Mouse (Mus musculus) heart, embryonic 13.5 days (tissue): Measurements from ENCODE around the gene Olfr519. TPM values are rescaled to one million over a fixed set of nuclear protein-coding genes. Genes with fewer than 3 reads are reported as not detected.
A peak's percentile ranks its signal among the peaks of the same experiment; 100 is the strongest.

Source experiments
- ATAC-seq: fragments of 200-750 bp; cut with Nextera tagmentation; 2 replicates; pipeline ENCODE4 v1.8.0; 2017; ENCODE audit warnings: moderate TSS enrichment; ENCODE audit not compliant: insufficient number of reproducible peaks, low FRiP score, low TSS enrichment; ENCODE audit errors: extremely low read depth
- H3K27ac ChIP-seq: fragments of 300-500 bp; sonication (generic); replicated peaks from 2 replicates; pipeline ENCODE4 v1.5.1; 2015; ENCODE audit warnings: moderate library complexity, mild to moderate bottlenecking, inconsistent platforms
- H3K27me3 ChIP-seq: fragments of 300-500 bp; sonication (generic); replicated peaks from 2 replicates; pipeline ENCODE4 v1.6.1; 2015; ENCODE audit warnings: mild to moderate bottlenecking, inconsistent platforms
- H3K36me3 ChIP-seq: fragments of 300-500 bp; sonication (generic); 2 replicates; pipeline ENCODE4 v1.6.1; 2015; ENCODE audit warnings: mild to moderate bottlenecking, inconsistent platforms
- H3K4me1 ChIP-seq: fragments of 300-500 bp; sonication (generic); 2 replicates; pipeline ENCODE4 v1.6.1; 2015; ENCODE audit warnings: inconsistent platforms
- H3K4me2 ChIP-seq: fragments of 300-500 bp; sonication (generic); 2 replicates; pipeline ENCODE4 v1.6.1; 2015; ENCODE audit warnings: inconsistent platforms, mild to moderate bottlenecking, moderate library complexity
- H3K4me3 ChIP-seq: fragments of 300-500 bp; sonication (generic); 2 replicates; pipeline ENCODE4 v1.5.1; 2015; ENCODE audit warnings: moderate library complexity, mild to moderate bottlenecking, inconsistent platforms
- H3K9ac ChIP-seq: fragments of 300-500 bp; sonication (generic); 2 replicates; pipeline ENCODE4 v1.6.1; 2015; ENCODE audit warnings: inconsistent platforms, mild to moderate bottlenecking, moderate library complexity
- H3K9me3 ChIP-seq: fragments of 300-500 bp; sonication (generic); 2 replicates; pipeline ENCODE4 v1.6.1; 2016; ENCODE audit warnings: inconsistent platforms
- WGBS: fragments of 180-500 bp; shearing (Covaris S2); methylation state at CpG from one replicate; pipeline ENCODE4 v1.1.7; 2015; ENCODE audit warnings: mixed read lengths; 5-methylcytosine and 5-hydroxymethylcytosine counted together
- polyA plus RNA-seq: library from polyadenylated mRNA; unstranded; fragments of >200 nt; fragmentation: Nextera tagmentation; extraction: Ambion mirVana; gene quantifications from 2 replicates; pipeline ENCODE4 v1.2.1, GENCODE M21; 2015

The Olfr519 gene
- not detected in 2 replicates for polyA plus RNA-seq

GRCm38 (mm10) chr7:108894320-108894719, at the start of gene Olfr519:
TSS of gene Olfr519 (minus strand) at chr7:108894420.
- Histone ChIP-seq H3K9ac (no peak within 1 kb of the TSS), H3K9me3 (no peaks in the 10 kb centered on the region), H3K4me3 (no peak within 1 kb of the TSS), H3K4me2 (no peak within 1 kb of the TSS), H3K27ac (no peak within 1 kb of the TSS), H3K36me3 (no peaks in the 10 kb centered on the region), H3K4me1 (no peaks in the 10 kb centered on the region), H3K27me3 (no peaks in the 10 kb centered on the region)
- 68% methylated on average over 5 of the region's 5 CpGs for WGBS
- ATAC-seq = no peak

GRCm38 (mm10) chr7:108944002-108944401, 49.8 kb upstream of the Olfr519 start:
- no peak for ATAC-seq

DNA sequence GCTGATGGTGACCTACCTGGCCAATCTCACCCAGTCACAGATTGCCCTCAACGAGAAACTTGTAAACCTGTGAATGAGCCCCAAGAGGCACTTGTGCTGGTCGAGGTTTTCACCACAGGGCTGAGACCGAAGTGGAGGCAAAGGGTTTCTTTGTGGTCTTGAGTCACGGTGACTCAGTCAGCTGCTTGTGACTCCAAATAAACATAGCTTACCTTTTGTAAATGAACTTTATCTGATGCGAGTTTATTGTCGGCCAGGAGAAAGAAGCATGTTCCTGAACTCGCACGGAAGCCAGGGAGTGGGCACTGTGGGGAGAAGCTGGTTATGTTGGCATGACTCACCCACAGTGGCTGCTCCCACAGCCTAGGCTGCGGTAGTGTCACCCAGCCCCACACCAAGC, 47.2 kb upstream of the Olfr519 start:
- peaks cover 92% of the 10 kb centered on the region for H3K36me3 ChIP-seq
- no peaks in the 10 kb centered on the region for H3K27me3 ChIP-seq
- H3K9ac ChIP-seq = no peak overlapping the region
- no peak overlapping the region for H3K4me2 ChIP-seq
- H3K4me3 ChIP-seq = no peak overlapping the region
- no peak for ATAC-seq
- 86% methylated on average over 9 of the region's 9 CpGs for WGBS
- H3K9me3 ChIP-seq = no peaks in the 10 kb centered on the region
- peaks cover 1% of the 10 kb centered on the region; the same call in 1 of the 2 replicates for H3K4me1 ChIP-seq
- H3K27ac ChIP-seq = no peak overlapping the region

More at GRCm38 (mm10) chr7:108944002-108944401, 49.8 kb upstream of the Olfr519 start:
- WGBS = 1% methylated on average over 2 of the region's 2 CpGs
- H3K9ac ChIP-seq = no peak overlapping the region
- H3K4me1 ChIP-seq = no peaks in the 10 kb centered on the region
- H3K4me2 ChIP-seq = no peak overlapping the region
- H3K27me3 ChIP-seq = peaks cover 12% of the 10 kb centered on the region
- peaks cover 69% of the 10 kb centered on the region for H3K36me3 ChIP-seq
- H3K4me3 ChIP-seq = no peak overlapping the region
- no peaks in the 10 kb centered on the region for H3K9me3 ChIP-seq
- H3K27ac ChIP-seq = no peak overlapping the region

DNA sequence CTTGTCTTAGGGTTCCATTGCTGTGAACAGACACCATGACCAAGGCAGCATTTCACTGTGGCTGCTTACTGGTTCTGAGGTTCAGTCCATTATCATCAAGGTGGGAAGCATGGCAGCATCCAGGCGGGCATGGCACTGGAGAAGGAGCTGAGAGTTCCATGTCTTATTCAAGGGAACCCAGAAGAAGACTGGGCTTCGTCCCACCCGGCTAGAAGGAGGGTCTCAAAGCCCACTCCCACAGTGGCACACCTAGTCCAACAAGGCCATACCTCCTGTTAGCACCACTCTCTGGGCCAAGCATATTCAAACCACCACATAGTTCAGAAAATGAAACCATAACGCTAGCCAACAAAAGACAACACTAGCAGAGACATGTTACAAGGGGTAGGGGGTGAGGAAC, 42.4 kb upstream of the Olfr519 start:
- Histone ChIP-seq H3K4me1 (peaks cover 19% of the 10 kb centered on the region), H3K27ac (no peak overlapping the region), H3K9me3 (no peaks in the 10 kb centered on the region), H3K4me3 (no peak overlapping the region), H3K4me2 (no peak overlapping the region), H3K27me3 (no peaks in the 10 kb centered on the region), H3K9ac (no peak overlapping the region), H3K36me3 (peaks cover 55% of the 10 kb centered on the region)
- no peak for ATAC-seq
- 92% methylated on average over 4 of the region's 4 CpGs for WGBS

DNA sequence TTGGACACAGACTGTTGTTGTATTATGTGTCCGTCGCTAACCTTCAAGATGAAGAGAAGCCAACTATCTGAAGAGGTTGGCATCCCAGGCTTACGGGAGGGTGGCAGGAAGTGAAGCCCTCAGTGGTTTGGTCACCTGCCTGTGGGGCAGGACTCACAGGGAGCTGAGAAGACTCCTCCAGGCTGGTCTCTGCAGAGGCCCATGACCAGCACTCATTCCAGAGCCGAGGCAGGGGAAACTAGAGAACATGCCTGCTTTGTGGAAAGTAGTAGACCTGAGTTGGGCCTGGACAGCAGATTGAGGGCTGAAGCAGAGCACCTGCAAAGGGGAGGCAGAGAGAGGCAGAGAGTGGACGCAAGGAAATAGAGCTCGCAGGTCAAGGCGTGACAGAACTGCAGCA, 41.2 kb upstream of the Olfr519 start:
- WGBS = 76% methylated on average over 7 of the region's 7 CpGs
- peaks cover 19% of the 10 kb centered on the region for H3K4me1 ChIP-seq
- peak overlapping the region; percentile 97 for H3K4me3 ChIP-seq
- no peaks in the 10 kb centered on the region for H3K9me3 ChIP-seq
- peaks cover 43% of the 10 kb centered on the region for H3K36me3 ChIP-seq
- no peaks in the 10 kb centered on the region for H3K27me3 ChIP-seq
- H3K4me2 ChIP-seq = peak overlapping the region; percentile 93
- peak overlapping the region; percentile 98 for H3K9ac ChIP-seq
- no peak for ATAC-seq
- H3K27ac ChIP-seq = no peak overlapping the region

DNA sequence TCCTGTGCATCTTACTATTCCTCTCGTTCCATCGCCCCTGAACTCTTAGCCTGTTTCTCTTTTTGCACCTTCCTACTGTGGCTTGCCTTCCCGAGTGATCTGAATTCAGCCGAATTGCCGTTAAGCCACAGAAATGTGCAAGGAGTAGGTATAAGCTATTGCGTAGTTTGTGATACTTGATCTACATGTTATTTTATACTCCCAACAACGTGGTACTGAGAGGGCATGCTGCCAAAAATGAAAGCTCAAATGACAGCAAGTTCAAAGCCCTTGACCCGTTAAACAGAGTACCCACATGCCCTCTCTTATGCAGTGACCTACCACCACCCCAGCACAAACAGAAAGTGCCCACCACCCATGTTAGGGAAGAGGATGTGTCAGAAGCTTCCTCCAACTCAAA, 40.6 kb upstream of the Olfr519 start:
- Histone ChIP-seq H3K27me3 (no peaks in the 10 kb centered on the region), H3K4me3 (peak overlapping the region; percentile 97), H3K27ac (peak overlapping the region; percentile 80), H3K9ac (peak overlapping the region; percentile 98), H3K36me3 (peaks cover 38% of the 10 kb centered on the region), H3K4me2 (peak overlapping the region; percentile 93), H3K4me1 (peaks cover 19% of the 10 kb centered on the region), H3K9me3 (no peaks in the 10 kb centered on the region)
- WGBS = 6% methylated on average over 8 of the region's 8 CpGs
- ATAC-seq = no peak

DNA sequence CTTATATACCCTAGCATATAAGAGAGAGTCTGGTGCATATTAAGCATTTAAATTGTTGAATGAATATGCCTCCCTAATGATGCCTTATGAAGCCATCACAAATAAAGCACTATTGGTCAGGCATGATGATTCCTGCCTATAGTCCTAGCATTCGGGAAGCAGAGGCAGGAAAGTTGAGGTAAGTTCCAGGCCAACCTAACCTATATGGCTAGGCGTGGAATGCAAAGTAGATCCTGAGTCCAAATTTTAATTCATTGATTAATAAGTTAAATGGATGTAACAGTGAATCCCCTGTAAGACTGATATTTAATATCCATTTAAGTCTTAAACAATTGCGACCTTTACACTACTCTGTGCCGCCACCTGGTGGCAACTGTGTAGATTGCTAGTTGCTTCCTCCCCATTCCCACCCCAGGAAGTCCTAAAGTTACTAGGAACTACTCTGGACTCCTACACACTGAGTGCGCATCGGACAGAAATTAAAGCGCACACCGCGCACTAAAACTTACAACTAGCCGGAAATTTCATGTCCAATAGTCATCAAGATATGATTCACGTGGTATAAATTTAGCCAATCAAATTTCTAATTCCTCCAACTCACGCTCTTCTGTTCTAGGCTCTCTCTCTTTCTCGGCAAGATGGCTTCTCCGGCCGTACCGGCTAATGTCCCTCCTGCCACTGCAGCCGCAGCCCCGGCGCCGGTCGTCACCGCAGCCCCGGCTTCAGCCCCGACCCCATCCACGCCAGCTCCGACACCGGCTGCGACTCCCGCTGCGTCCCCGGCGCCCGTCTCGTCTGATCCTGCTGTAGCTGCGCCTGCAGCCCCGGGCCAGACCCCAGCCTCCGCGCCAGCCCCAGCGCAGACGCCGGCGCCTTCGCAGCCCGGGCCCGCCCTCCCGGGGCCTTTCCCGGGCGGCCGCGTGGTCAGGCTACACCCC, 39.8 kb upstream of the Olfr519 start, which contains the start of gene Eif3f:
Eif3f (plus strand) TSS at position 624 of the 938 bp plus-strand sequence.
- H3K4me3 ChIP-seq = peak within 1 kb of the TSS; percentile 97
- no peaks in the 10 kb centered on the region for H3K27me3 ChIP-seq
- H3K4me1 ChIP-seq = peaks cover 19% of the 10 kb centered on the region
- H3K36me3 ChIP-seq = peaks cover 30% of the 10 kb centered on the region
- 2% methylated on average over 50 of the region's 50 CpGs for WGBS
- peak within 1 kb of the TSS; percentile 98 for H3K9ac ChIP-seq
- H3K27ac ChIP-seq = peak within 1 kb of the TSS; percentile 80
- no peaks in the 10 kb centered on the region for H3K9me3 ChIP-seq
- peak within 1 kb of the TSS; percentile 93 for H3K4me2 ChIP-seq
- ATAC-seq = peak; percentile 92

- peak within 1 kb of the TSS; percentile 60 for H3K4me2 ChIP-seq
- H3K4me1 ChIP-seq = peaks cover 8% of the 10 kb centered on the region
- ATAC-seq = no peak
- H3K27ac ChIP-seq = peak within 1 kb of the TSS; percentile 79
- H3K27me3 ChIP-seq = no peaks in the 10 kb centered on the region
- WGBS = 39% methylated on average over 6 of the region's 6 CpGs
- H3K9me3 ChIP-seq = no peaks in the 10 kb centered on the region
- peak within 1 kb of the TSS; percentile 44 for H3K4me3 ChIP-seq
- peak within 1 kb of the TSS; percentile 71 for H3K9ac ChIP-seq
- peaks cover 8% of the 10 kb centered on the region; the same call in 1 of the 2 replicates for H3K36me3 ChIP-seq
Measured at GRCm38 (mm10) chr7:108929726-108930393, 35.6 kb upstream of the Olfr519 start, which contains the start of gene Nlrp10. TSS of gene Nlrp10 (minus strand) at chr7:108930178.

GRCm38 (mm10) chr7:108928280-108929188, 34.3 kb upstream of the Olfr519 start:
- Histone ChIP-seq H3K27me3 (no peaks in the 10 kb centered on the region), H3K9me3 (no peaks in the 10 kb centered on the region), H3K9ac (no peak overlapping the region; the same call in 1 of the 2 replicates), H3K27ac (no peak overlapping the region), H3K4me3 (peak overlapping the region; percentile 44; the same call in 1 of the 2 replicates), H3K36me3 (peaks cover 9% of the 10 kb centered on the region; the same call in 1 of the 2 replicates), H3K4me2 (peak overlapping the region; percentile 60), H3K4me1 (peaks cover 7% of the 10 kb centered on the region; the same call in 1 of the 2 replicates)
- 61% methylated on average over 11 of the region's 11 CpGs for WGBS
- no peak for ATAC-seq

DNA sequence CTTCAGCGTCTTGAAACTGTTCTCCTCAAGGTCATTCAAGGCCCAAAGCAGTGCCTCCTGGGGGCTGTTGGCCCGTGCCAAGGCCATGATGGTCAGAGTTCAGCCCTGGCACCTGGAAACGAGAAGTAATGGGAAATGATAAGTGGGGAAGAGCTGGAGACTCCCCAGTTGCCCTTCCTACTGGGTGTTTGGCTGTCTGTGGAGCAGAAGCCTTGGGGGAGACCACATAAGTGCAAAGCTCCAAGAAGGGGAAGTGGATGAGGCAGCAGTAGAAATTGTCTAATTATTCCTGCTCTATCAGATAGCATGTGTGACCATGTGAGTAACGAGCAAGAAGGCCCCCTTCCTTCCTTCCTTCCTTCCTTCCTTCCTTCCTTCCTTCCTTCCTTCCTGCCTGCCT, 32.8 kb upstream of the Olfr519 start:
- no peak for ATAC-seq
- H3K9ac ChIP-seq = no peak overlapping the region
- no peak overlapping the region for H3K4me3 ChIP-seq

More for the DNA sequence above, 32.8 kb upstream of the Olfr519 start:
- Histone ChIP-seq H3K27me3 (no peaks in the 10 kb centered on the region), H3K9me3 (no peaks in the 10 kb centered on the region), H3K36me3 (peaks cover 9% of the 10 kb centered on the region; the same call in 1 of the 2 replicates), H3K4me1 (peaks cover 7% of the 10 kb centered on the region; the same call in 1 of the 2 replicates), H3K27ac (no peak overlapping the region), H3K4me2 (no peak overlapping the region)
- WGBS = 60% methylated on average over 4 of the region's 4 CpGs
